Mouse (Mus musculus) kidney, adult 2 months (tissue): ENCODE measurements around the gene Taf1a.

Source experiments
- CTCF ChIP-seq: fragments of 200-500 bp; conservative IDR thresholded peaks from 2 replicates; pipeline ENCODE4 v1.5.1; 2011; ENCODE audit warnings: low read depth, mild to moderate bottlenecking, control low read depth, low read length, moderate library complexity, mixed read lengths; ENCODE audit not compliant: insufficient read depth, insufficient read length
- POLR2A ChIP-seq: fragments of 200-500 bp; IDR thresholded peaks from one replicate; pipeline ENCODE4 v1.6.1; 2011; ENCODE audit warnings: low read depth, low read length, control low read depth

DNA sequence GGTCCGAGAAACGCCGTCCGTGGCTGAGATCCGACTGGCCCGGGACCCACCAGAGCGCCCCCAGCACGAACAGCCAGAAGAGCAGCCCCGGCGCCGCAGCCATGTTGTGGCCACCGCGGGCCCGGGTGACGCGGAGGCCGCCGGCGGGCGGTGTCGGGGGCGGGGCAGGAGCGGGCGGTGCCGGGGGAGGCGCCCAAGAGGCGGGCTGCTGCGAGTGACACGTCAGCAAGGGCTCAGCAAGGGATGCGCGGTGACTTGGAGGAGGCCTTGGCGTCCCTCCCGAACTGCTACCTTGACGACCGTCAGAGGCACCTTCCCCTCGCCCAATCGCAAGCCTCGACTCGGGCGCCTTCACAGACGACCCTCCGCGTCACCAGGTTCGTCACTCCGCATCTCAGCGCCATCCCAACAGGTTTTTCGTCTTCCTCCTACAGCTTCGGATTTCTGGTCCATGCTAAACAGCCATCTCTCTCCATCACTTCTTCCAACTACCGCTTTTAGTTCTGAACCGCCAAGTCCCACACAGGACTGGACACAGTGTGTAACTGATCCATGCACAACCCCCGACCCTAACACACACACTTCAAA is 19.3 kb upstream of the Taf1a start, which contains the start of gene Mia3:
- TF ChIP-seq POLR2A (peak; percentile 34), CTCF (no peak)
